Mouse (Mus musculus) cortical plate, adult 2 months (tissue): ENCODE data around the gene Sipa1l2.

Experiments
- CTCF ChIP-seq: fragments of 200-500 bp; IDR thresholded peaks from 2 replicates; pipeline ENCODE4 v1.5.1; 2011; ENCODE audit warnings: mild to moderate bottlenecking, control low read depth, low read length; ENCODE audit not compliant: insufficient read depth; ENCODE audit errors: extremely low read depth
- POLR2A ChIP-seq: fragments of 200-500 bp; IDR thresholded peaks from 2 replicates; pipeline ENCODE4 v1.6.1; 2011; ENCODE audit warnings: mild to moderate bottlenecking, low read length, control low read depth; ENCODE audit not compliant: insufficient read depth; ENCODE audit errors: extremely low read depth

GRCm38 (mm10) chr8:125595571-125596508 is 26.2 kb upstream of the Sipa1l2 start:
- TF ChIP-seq CTCF (no peak), POLR2A (no peak)
